Mouse (Mus musculus): Measurements from ENCODE around the gene Plk3.

- TF ChIP-seq CTCF (IDR thresholded peaks at IDR 0.05; ENCODE audit: insufficient read depth, low read length) (no peak), POLR2A (IDR thresholded peaks at IDR 0.05; ENCODE audit: borderline replicate concordance, extremely low read depth, low read depth, low read length) (no peak)
These were observed 6.8 kb upstream of the Plk3 start for GRCm38 (mm10) chr4:117140613-117141012.
